Mouse (Mus musculus): ENCODE data around the gene Cd44. TPM values are rescaled to one million over a fixed set of nuclear protein-coding genes. Genes with fewer than 3 reads are reported as not detected.
A peak's percentile ranks its signal among the peaks of the same experiment; 100 is the strongest.

Cd44 gene
- total RNA-seq, 2 experiments from 2014 or later, result 19.8 to 22.7 TPM

DNA sequence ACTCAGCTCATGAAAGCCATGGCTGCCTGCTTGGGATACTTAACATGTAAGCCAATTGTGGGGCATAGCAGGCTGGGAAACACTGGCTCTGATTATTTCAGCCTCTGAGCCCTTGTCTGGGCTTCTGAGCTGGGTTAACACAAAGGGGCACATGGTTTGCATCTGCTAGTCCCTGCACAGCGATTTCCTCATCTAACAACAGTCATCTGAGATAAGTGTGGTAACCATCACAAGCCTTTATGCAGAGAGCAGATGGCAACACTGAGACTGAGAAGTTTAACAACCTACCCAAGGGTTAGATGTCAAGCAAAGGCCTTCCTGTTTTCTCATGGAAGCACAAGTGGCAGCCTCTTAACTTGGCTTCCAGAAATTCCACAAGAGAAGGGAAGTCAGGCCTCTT lies 25.3 kb downstream of the Cd44 start:
- no peak for DNase-seq
- intact Hi-C loops (cut with DNase I), result no loop called here

- peak in 1 of 2 experiments; percentile 19 for DNase-seq
- intact Hi-C loops (cut with DNase I), result no loop called here
Observed at GRCm38 (mm10) chr2:102873848-102874247, 27.6 kb downstream of the Cd44 start.

DNA sequence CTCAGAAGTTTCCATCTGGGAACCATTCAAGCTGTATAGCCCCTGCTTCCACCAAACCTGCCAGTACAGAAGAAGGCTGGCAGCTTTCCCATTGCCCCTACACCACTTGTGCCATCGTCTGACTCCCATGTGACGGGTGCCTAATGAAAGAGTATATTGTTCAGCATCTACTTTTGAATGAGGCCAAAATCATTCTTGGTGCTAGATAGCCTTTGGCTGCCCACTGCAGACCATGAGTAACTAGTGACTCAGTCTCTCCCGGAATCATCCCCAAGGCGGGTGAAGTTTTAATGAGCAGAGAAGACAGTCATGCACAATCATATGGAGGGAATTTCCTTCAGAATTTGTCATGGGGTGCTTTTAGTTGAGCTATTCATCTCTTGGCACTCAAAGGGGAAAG lies 28.3 kb downstream of the Cd44 start:
- no peak for DNase-seq
- intact Hi-C loops (cut with DNase I), result no loop called here

DNA sequence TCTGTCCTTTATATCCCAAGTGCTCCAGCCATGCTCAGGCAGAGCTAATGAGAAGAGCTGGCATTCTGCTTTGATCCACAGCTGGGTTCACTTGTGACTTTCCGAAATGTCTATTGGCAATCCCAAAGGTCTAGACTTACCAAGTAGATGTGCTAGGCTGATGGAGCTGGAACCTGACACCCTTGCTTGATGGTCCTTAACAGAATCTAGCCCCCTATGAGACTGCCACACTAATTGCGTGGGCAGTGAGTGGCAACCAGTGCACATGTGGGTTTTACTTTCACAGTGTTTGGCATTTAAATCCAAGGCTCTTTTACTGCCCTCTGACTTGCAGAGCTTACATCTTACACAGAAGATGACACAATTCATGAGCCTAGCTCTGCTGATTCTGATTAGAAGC lies 29.0 kb downstream of the Cd44 start:
- intact Hi-C loops (cut with DNase I), result no loop called here

GRCm38 (mm10) chr2:102868444-102868843 lies 33.0 kb downstream of the Cd44 start:
- DNase-seq, result no peak
- intact Hi-C loops (cut with DNase I), result no loop called here

More for the DNA sequence above, 29.0 kb downstream of the Cd44 start:
- no peak for DNase-seq

DNA sequence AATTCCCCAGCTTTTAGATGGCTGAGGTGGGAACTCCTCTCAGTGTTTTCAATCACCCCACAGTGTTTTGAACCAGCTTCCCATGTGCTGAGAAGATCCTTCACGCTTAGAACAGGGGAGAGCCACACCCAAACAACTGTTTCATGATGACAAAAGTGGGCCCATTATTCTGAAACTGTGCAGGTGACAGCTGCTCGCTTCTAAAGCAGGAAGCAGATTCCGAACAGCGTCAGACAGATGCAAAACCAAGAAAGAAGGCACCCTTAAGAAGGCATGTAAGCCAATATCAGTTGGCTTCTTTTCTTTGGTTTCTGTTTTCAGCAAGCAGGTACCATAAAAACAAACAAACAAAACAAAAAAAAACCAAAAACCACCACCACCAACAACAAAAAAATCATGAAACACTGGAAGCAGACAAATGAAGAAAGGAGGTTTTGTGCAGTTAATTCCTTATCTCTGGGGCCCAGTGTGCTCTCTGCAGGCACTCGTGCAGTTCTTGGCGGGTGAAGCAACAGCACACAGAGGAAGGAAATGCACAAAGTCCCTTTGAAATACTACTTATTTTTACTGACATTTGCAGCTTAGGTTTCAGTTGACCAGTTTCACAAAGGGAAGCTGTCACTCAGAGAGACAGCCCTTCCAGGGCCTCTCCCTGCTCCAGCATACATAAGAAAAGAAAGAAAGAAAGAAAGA lies 33.9 kb downstream of the Cd44 start:
- intact Hi-C loops (cut with DNase I), result loop anchor here (2.0 kb wide), 1 partner anchor 33 kb away; the partner anchor contains the start of gene Cd44
- DNase-seq, result no peak

GRCm38 (mm10) chr2:102866594-102866993 lies 34.9 kb downstream of the Cd44 start:
- DNase-seq, result peak; percentile 36
- intact Hi-C loops (cut with DNase I), result loop anchor here (2.0 kb wide), 1 partner anchor 34 kb away; the partner anchor contains the start of gene Cd44

DNA sequence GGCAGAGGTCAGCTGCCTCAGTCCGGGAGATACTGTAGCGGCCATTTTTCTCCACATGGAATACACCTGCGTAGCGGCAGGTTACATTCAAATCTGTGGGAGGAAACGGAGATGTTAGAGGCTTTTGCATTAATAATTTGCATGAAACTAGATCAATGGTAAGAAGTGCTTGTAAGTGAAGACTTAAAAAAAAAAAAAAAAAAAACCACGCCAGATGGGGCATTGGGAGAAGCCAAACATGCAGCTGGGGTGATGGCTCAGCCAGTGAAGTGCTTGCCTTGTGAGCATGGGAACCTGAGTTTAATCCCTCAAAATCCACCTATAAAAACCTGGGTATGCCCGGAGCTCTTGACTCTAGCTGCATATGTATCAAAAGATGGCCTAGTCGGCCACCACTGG lies 36.1 kb downstream of the Cd44 start:
- DNase-seq, result no peak
- intact Hi-C loops (cut with DNase I), result no loop called here

- no peak for DNase-seq
Observed at GRCm38 (mm10) chr2:102864695-102865353, 36.6 kb downstream of the Cd44 start.

GRCm38 (mm10) chr2:102864036-102864435 lies 37.4 kb downstream of the Cd44 start:
- no peak for DNase-seq
- intact Hi-C loops (cut with DNase I), result no loop called here

More at GRCm38 (mm10) chr2:102864695-102865353, 36.6 kb downstream of the Cd44 start:
- intact Hi-C loops (cut with DNase I), result no loop called here

GRCm38 (mm10) chr2:102863583-102863982 lies 37.9 kb downstream of the Cd44 start:
- no peak for DNase-seq
- intact Hi-C loops (cut with DNase I), result no loop called here

DNA sequence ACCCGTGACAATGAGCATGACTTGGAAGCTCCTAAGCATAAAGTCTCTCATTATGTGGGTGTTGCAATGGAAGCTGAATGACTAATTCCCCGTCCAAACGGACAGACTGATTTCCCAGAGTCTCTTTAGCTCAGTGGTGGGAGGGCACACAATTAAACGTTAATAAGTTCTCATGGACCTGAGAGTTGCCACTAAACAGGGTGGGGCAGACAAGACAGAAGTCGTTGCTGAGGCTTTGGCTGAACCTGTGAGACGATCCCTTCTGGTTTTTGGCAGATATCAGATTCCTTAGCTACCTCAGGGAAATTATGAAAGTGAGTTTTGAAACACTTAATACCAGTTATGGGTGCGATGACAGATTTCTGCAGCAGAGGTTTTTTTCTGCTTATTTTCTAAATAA lies 38.8 kb downstream of the Cd44 start:
- no peak for DNase-seq
- intact Hi-C loops (cut with DNase I), result no loop called here

- intact Hi-C loops (cut with DNase I), result no loop called here
- DNase-seq, result no peak
Observed at GRCm38 (mm10) chr2:102858271-102858670, 43.2 kb downstream of the Cd44 start.

DNA sequence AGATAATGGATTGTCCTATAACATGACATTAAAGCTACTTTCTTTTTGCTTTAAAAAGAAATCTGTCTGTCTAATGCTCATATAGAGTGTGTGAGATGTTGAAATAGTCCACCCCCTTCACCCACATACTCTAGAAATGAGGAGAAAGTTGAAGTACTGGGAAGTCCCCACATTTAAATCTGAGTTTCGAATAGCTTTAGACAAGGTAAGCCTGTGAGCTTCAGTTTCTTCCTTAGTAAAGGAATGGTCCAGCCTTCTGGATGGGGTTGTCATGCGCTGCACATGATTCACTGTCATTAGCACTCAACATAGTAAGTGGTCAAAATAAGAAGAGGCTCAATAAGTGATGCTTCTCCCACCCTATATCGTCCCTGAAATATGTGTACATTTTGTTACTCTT lies 48.2 kb downstream of the Cd44 start:
- intact Hi-C loops (cut with DNase I), result no loop called here

GRCm38 (mm10) chr2:102851936-102852477 lies 49.5 kb downstream of the Cd44 start:
- DNase-seq, result peak; percentile 9 to 21
- intact Hi-C loops (cut with DNase I), result no loop called here

More for the DNA sequence above, 48.2 kb downstream of the Cd44 start:
- DNase-seq, result no peak

- intact Hi-C loops (cut with DNase I), result no loop called here
- DNase-seq, result peak in 1 of 2 experiments; percentile 13
Observed at GRCm38 (mm10) chr2:102850026-102850425, 51.4 kb downstream of the Cd44 start.

- DNase-seq, result no peak
- intact Hi-C loops (cut with DNase I), result no loop called here
Observed at GRCm38 (mm10) chr2:102848811-102849433, 52.5 kb downstream of the Cd44 start.

GRCm38 (mm10) chr2:102841231-102841630 lies 60.2 kb downstream of the Cd44 start:
- intact Hi-C loops (cut with DNase I), result no loop called here
- DNase-seq, result no peak

DNA sequence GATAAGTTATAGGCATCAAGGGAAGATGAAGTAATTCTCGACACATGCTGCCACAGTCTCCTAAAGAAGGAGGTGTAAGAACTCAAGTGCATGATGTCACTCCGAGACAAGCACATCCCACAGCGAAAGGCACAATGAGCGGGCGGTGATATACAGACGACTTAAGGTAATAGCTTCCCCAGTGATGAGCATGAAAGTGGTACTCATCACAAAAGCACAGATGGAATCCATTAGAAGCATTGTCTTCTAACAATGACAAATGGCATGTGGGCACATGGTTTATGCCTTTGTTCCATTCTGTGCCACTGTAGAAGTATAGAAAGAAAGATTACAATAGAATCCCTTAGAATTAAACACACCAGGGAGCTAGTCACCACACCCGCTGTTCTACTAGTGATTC lies 63.3 kb downstream of the Cd44 start:
- intact Hi-C loops (cut with DNase I), result no loop called here
- DNase-seq, result no peak

DNA sequence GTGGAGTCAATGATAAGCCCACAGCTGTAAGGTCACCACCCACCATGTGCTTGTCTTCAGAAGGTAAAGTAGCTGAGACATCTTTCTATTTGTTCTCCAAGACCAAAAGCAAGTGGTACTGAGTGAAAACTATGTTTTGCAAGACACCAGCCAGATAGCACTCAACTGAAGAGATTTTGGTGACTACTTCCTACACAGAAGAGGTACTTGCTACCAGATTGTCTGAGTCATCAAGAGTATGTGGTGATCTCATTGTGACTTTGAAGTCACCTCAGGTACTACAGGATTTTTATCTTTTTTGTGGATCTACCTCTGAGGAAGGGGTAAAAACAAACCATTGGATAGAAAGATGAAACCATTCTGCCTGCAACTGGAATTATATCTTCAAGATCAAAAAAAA lies 69.9 kb downstream of the Cd44 start:
- intact Hi-C loops (cut with DNase I), result no loop called here
- DNase-seq, result no peak

DNA sequence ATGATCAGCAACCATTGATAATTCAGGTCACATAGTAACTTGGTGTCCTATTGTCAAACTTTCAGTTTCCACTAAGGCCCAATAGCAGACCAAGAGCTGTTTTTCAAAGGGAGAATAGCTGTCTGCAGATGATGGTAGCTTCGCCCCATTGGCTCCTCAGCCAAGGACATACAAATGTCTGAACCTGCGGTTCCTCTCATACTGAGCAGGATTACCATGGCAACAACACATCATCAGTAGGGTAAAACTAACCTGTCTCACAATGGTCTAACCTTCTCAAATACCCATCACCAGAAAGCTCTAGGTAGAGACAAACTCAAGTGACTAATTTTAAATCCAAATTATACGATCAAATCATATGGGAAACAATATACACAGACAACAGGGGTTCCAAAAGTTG lies 72.3 kb downstream of the Cd44 start:
- intact Hi-C loops (cut with DNase I), result no loop called here
- DNase-seq, result peak; percentile 82 to 88

All from heart, postnatal 10 days (tissue).